Mouse (Mus musculus): ENCODE data around the gene Castor1. TPM values are rescaled to one million over a fixed set of nuclear protein-coding genes. Genes with fewer than 3 reads are reported as not detected.

Castor1 gene
- polyA plus RNA-seq, 1 experiment from 2014 or later: 3.1 TPM

Other genes with a start within 250 kb of the Castor1 start
- not detected in 2 replicates for gene 4930556J24Rik, start 241.4 kb upstream of the Castor1 start, polyA plus RNA-seq (2015; fragmentation: Nextera tagmentation; extraction: Ambion mirVana)
- 26.0 and 27.0 TPM in 2 replicates for gene Gal3st1, start 234.6 kb upstream of the Castor1 start, polyA plus RNA-seq (2015; fragmentation: Nextera tagmentation; extraction: Ambion mirVana)
- gene Sec14l4, start 186.8 kb upstream of the Castor1 start, polyA plus RNA-seq (2015; fragmentation: Nextera tagmentation; extraction: Ambion mirVana): 0.52 and 0.63 TPM in 2 replicates
- not detected in 2 replicates for gene Sec14l3, start 153.4 kb upstream of the Castor1 start, polyA plus RNA-seq (2015; fragmentation: Nextera tagmentation; extraction: Ambion mirVana)
- gene Mtfp1, start 122.8 kb upstream of the Castor1 start, polyA plus RNA-seq (2015; fragmentation: Nextera tagmentation; extraction: Ambion mirVana): 32.2 and 37.0 TPM in 2 replicates
- 1.4 and 1.7 TPM in 2 replicates for gene Sec14l2, start 94.8 kb upstream of the Castor1 start, polyA plus RNA-seq (2015; fragmentation: Nextera tagmentation; extraction: Ambion mirVana)
- 20.2 and 21.8 TPM in 2 replicates for gene Rnf215, start 83.0 kb upstream of the Castor1 start, polyA plus RNA-seq (2015; fragmentation: Nextera tagmentation; extraction: Ambion mirVana)
- gene Ccdc157, start 57.9 kb upstream of the Castor1 start, polyA plus RNA-seq (2015; fragmentation: Nextera tagmentation; extraction: Ambion mirVana): 3.7 and 3.8 TPM in 2 replicates
- 43.8 and 47.1 TPM in 2 replicates for gene Sf3a1, start 57.9 kb upstream of the Castor1 start, polyA plus RNA-seq (2015; fragmentation: Nextera tagmentation; extraction: Ambion mirVana)
- 32.3 and 32.4 TPM in 2 replicates for gene Tbc1d10a, start 31.4 kb upstream of the Castor1 start, polyA plus RNA-seq (2015; fragmentation: Nextera tagmentation; extraction: Ambion mirVana)
- 0.20 and 0.26 TPM in 2 replicates for gene Osm, start 18.2 kb downstream of the Castor1 start, polyA plus RNA-seq (2015; fragmentation: Nextera tagmentation; extraction: Ambion mirVana)
- gene Lif, start 39.3 kb downstream of the Castor1 start, polyA plus RNA-seq (2015; fragmentation: Nextera tagmentation; extraction: Ambion mirVana): 0.62 and 0.92 TPM in 2 replicates
- gene Hormad2, start 222.9 kb downstream of the Castor1 start, polyA plus RNA-seq (2015; fragmentation: Nextera tagmentation; extraction: Ambion mirVana): 0.30 and 0.35 TPM in 2 replicates

Measured in intestine, embryonic 15.5 days (tissue).